Mouse (Mus musculus): Measurements from ENCODE around the gene Magix.

Gene Magix

DNA sequence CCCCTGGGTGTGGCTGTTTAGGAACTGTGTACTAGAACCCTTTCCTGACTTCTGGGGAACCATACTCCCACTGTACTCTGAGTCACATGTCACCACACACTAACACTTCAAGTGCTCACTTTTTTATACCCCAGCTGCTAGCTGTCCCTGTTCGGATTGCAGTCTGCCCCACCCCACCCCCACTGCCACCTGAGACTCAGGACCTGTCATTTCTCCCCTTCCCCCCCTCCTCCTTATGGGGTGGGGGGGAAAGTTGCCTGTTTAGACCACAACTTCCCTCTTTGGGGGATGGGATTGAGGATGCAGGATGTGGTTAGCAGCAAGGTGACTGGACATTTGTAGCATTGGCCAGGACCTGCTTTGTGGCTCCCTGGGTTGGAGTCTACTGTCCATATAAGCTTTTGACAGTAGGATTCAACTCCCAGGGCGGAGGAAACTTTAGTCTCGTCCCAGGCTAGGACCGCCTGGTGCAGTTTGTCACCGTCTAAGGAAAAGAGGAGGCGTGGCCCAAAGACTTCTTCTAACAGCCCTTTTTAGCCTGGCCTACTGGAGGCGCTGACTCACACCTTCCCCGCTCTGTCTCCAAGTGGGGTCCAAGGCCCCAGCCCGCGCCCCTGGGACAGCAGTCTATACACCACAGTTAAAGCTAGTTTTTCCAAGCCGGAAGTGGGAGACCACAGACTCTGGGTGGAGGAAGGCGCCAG, 7.3 kb downstream of the Magix start:
- DNase-seq: peak; percentile 43

DNA sequence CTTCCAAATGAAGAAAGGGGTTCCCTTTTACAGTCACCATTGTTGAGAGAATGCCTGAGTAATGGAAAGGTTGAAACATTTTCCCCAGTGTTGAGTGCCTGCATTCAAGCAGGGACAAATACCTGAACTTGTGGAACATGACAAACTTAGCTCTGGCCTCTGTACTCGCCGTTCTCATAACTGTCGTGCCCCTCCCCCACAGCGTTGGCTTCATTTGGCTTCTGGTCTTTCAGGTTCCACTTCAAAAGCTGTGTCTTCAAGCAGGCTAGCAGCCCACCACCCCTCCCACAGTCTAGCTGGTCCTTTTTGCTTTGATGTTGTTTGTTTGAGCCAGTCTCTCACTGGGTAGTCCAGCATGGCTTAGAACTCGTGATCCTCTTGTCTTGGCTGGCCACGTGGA, 8.3 kb downstream of the Magix start:
- DNase-seq: peak; percentile 31

- DNase-seq: peak; percentile 39
Observed at GRCm38 (mm10) chrX:7670921-7671623, 10.0 kb downstream of the Magix start, which contains the start of gene Plp2. Plp2 (minus strand) TSS chrX:7671390.

DNA sequence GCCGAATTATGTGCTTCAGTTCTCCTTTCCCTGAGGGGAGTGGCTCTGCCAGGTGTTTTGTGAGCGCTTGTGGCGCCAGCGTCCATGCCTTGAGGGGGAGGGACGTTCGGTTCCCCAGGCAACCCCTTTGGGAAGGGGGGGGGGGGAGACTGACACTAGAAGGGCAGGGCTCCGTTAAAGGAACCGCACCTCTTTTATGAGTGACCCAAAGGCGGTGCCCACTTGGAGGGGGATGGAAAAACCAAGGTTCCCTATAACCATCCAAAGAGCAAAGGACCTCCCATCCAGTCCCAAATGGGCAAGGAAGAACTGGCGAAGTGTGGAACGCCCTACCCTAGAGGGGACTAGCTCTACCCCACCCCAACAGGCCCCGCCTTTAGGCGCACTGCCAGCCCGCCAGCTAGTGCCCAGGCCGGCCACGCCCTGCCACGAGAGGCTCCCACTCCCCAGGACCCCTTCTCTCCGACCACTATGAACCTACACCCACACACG, 10.6 kb downstream of the Magix start:
- DNase-seq: peak; percentile 81

DNA sequence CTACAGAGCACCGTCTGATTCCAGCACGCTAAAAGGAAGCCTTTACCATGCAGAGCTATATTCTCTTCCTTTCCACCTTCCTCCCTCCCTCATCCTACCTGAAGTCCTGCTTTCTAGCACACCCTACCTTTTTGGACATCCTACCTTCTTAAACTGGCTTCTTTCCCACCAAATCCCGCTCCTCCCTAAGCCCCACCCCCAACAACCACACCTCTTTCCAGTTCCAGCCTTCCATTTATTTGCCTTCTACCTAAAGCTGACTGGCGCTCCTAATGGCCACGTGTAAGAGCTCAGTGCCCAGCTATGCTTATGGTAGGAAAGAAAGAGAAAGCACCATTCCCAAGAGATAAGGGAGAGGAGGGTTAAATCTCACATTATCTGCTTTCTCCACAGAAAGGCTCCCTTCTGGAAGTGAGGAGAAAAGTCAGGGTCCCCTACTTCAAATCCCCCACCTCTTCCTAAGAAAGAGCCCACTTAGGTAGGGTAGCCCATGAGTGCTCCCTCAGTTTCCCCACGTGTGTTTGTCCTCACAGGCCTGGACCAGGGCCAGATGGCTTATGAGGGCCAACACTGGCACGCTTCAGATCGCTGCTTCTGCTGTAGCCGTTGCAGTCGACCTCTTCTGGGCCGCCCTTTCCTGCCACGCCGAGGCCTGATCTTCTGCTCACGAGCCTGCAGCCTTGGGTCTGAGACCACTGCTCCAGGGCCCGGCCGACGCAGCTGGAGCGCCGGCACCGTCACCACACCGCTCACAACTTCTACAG, 15.1 kb downstream of the Magix start:
- DNase-seq: no peak

- DNase-seq: no peak
Observed at GRCm38 (mm10) chrX:7664791-7665190, 16.3 kb downstream of the Magix start.

DNA sequence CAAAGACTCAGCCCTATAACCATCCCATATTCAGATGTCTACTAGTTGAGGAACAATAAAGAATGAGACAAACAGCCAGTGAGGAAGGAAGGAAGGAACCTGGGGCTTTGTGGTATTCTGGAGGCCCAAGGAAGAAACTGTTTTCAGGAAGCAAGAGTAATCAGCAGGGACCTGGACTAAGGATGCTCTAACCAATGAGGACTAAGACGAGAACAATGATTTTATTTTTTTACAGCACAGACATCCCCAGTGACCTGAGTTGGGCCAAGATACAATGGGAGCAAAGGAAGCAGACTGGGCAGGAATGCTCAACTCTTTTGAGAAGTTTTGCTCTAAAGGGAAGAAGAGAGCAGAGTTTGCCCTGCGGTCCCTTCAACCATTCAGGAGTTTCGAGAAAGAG, 18.1 kb downstream of the Magix start:
- DNase-seq: no peak

DNA sequence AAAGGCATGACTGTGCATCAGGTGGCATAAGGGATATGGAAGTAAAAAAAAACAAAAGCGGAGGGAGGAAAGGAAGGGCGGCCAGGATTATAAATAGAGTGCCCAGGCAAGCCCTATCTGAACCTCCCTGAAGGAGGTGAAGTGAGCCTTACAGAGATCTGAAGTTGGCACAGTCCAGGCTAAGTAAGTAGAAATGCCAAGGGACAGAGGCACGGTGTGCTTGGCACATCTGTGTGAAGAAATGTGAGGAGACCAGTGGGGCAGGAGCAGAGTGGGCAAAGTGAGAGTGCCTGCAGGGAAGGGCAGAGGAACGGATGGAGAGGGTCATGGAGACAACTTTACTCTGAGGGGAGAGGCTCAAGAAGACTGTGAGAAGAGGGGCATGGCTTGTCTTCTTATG, 20.0 kb downstream of the Magix start:
- DNase-seq: no peak

- DNase-seq: no peak
Observed at GRCm38 (mm10) chrX:7658785-7659589, 22.1 kb downstream of the Magix start.

GRCm38 (mm10) chrX:7658031-7658784, 22.8 kb downstream of the Magix start:
- DNase-seq: peak; percentile 80

DNA sequence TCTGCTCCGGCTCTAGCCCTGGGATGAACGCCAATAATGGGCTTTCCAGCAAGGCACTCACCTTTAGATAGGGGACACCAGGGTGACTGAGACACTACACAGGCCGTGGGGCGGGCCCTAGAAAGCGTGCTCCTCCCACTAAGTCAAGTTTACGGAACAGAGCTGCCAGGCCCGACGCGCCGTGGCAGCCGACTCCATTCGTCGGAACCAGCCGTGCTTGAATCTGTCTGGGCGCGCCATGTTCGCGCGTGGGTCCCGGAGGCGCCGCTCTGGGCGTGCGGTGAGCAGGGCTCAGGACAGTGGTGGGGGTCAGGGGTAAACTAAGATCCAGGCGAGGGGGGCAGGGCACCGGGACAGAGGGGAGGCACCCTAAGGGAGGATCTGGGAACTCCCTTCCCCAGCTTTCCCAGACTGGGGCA, 23.8 kb downstream of the Magix start, which contains the start of gene Prickle3:
Gene Prickle3 (plus strand): TSS at position 40 of the 419 bp plus-strand sequence.
- DNase-seq: peak; percentile 78

- peak; percentile 91 for DNase-seq
Observed at GRCm38 (mm10) chrX:7648671-7649304, 32.3 kb downstream of the Magix start.

GRCm38 (mm10) chrX:7645349-7645748, 35.7 kb downstream of the Magix start:
- DNase-seq: peak; percentile 83

DNA sequence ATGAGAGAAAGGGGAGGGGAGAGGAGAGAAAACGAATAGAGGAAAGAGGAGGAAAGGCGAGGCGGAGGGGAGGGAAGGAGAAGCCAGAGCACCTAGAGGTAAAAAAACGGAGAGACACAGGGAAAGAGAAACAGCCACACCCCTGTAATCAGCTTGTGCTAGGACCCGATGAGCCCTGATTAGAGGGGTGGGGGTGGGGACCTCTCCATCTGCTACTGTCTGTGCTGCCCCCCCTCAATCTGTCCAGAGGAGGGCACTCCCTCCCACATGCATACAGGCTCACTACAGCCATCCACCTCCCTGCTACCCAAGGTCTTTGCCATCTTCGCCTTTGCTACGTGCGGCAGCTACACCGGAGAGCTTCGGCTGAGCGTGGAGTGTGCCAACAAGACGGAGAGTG, 40.3 kb downstream of the Magix start:
- no peak for DNase-seq

GRCm38 (mm10) chrX:7639536-7640325, 41.3 kb downstream of the Magix start:
- no peak for DNase-seq

DNA sequence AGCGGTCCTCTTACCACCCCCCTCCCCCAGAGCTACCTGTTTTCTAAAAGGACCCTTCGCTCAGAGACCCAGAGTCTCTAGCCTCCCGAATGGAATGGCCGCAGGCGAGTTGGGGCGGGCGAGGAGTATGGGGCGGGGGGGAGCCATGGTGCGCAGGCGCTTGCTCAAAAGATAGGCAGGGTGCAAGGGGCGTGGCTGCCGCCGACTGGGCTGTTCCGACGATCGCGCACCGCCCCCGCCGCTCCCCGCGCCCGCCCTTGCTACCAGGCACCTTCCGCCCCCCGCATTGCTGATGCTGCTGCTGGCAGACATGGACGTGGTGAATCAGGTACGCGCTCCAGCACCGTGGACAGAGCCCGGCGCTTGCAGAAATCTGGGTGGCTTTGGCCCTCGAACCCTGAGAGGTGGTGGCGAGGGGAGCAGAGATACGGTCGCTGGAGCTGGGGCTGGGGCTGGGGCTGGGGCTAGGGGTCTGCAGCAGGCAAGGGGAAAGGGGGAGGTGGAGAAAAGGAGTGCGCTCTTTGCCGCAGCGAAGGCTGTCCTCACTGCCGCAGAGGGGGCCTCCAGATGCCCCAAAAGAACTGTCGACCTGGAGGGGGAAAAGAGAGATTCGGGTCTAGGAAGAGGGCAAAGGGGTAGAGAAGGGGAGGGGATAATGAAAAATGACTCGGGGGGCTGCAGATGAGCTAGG, 42.5 kb downstream of the Magix start, which contains the start of gene Syp:
Gene Syp (plus strand): TSS at position 71 of the 691 bp plus-strand sequence.
- peak; percentile 73 for DNase-seq

DNA sequence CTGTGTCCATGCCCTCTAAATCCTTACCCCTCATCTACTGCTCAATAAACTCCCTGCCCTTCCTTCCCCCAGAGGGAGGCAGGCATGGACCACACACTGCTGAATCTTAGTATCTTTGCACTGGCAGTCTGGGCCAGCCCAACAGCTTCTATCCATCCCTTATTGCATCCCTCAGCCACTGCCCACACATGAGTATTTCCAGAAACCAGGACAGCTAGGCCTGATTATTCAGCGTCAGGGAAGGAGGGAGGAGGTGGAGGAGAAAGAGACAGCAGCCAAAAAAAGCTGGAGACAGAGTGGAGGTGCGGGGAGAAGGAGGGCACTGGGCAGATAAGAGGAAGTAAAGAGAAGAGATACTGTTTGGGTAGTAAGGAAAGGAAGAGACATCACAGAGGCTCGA, 46.0 kb downstream of the Magix start:
- no peak for DNase-seq

DNA sequence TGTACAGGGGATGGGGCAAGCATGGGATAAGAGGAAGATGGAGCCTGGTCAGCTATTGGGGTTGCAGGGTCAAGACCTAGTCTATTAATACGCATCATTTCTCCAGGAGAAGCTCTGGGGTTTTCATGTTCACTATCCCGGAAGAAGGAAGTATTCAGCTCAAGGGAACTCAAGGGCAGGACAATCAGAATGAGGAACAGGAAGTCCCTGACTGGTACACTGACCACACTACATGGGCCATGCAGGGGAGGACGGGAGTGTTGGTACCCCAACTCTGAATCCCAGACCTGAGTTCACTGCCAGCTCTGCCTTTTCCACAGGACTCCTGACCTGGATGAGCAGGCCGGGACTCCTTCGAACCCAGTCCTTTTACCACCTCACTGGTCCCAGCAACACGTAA, 48.5 kb downstream of the Magix start:
- DNase-seq: no peak

Data from lung, postnatal 10 days (tissue).